Mouse (Mus musculus): ENCODE data around the gene H2-T3. TPM values are rescaled to one million over a fixed set of nuclear protein-coding genes. Genes with fewer than 3 reads are reported as not detected.

H2-T3 gene
- total and polyA plus RNA-seq, 3 experiments: not detected

DNA sequence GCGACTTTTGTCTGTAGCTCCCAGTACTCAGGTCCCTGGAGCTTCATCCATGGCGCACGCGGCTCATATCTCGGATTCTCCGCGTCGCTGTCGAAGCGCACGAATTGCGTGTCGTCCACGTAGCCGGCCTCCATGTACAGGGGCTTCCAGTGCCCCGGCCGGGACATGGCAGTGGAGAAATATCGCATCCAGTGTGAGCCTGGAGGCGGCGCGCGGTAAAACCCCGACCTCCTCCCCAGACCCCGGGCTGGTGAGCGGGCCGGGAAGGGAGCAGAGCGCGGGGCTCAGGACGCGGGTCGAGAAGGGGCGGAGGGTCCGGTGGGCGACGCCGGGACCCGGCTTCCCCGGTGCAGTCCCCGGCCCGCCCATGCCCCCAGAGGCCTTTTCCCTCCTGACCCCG is 15.8 kb upstream of the H2-T3 start:
- Histone ChIP-seq H3K79me2 (ENCODE audit: control insufficient read depth, insufficient read depth, low read length, poor library complexity) (no peaks in the 10 kb centered on the region), H3K9me3 (replicated peaks; ENCODE audit: insufficient read depth, low read length) (no peaks in the 10 kb centered on the region), H3K9ac (ENCODE audit: control insufficient read depth, low read depth, low read length, poor library complexity, severe bottlenecking) (no peak overlapping the region), H3K27me3 (ENCODE audit: control insufficient read depth in 1 of 2, insufficient read depth in 2 of 2, low read length in 2 of 2) (peaks cover 7 to 14% of the 10 kb centered on the region in 2 experiments), H3K27ac (ENCODE audit: control insufficient read depth, low read depth, low read length) (no peak overlapping the region), H3K4me3 (ENCODE audit: control insufficient read depth in 1 of 2, insufficient read depth in 1 of 2, low read depth in 2 of 2, low read length in 2 of 2) (no peak overlapping the region), H3K4me1 (ENCODE audit: control insufficient read depth in 1 of 2, insufficient read depth in 2 of 2, low read length in 2 of 2) (no peaks in the 10 kb centered on the region), H3K36me3 (ENCODE audit: control insufficient read depth in 1 of 2, insufficient read depth in 2 of 2, low read length in 2 of 2) (no peaks in the 10 kb centered on the region)
- no peak for TF ChIP-seq TAL1 (IDR thresholded peaks at IDR 0.05; ENCODE audit: low read length)
- no peak for TF ChIP-seq CTCF (IDR thresholded peaks at IDR 0.05 in 2 of 3, conservative IDR thresholded peaks at IDR 0.05 in 1 of 3; ENCODE audit: control insufficient read depth in 1 of 3, insufficient read depth in 1 of 3, low read depth in 2 of 3, low read length in 3 of 3, poor library complexity in 1 of 3, severe bottlenecking in 1 of 3)
- no peak for TF ChIP-seq MYB (IDR thresholded peaks at IDR 0.05; ENCODE audit: low read depth, low read length)
- TF ChIP-seq NELFE (IDR thresholded peaks at IDR 0.05; ENCODE audit: low read depth, low read length): no peak
- no peak for TF ChIP-seq TCF12 (IDR thresholded peaks at IDR 0.05; ENCODE audit: low read depth, low read length)
- no peak for TF ChIP-seq CHD2 (IDR thresholded peaks at IDR 0.05; ENCODE audit: low read length)
- TF ChIP-seq ZC3H11A (IDR thresholded peaks at IDR 0.05; ENCODE audit: low read depth, low read length): no peak
- no peak for TF ChIP-seq CHD1 (IDR thresholded peaks at IDR 0.05; ENCODE audit: low read depth, low read length)
- no peak for TF ChIP-seq UBTF (IDR thresholded peaks at IDR 0.05; ENCODE audit: borderline replicate concordance, insufficient read depth, low read depth, low read length)
- TF ChIP-seq POLR2AphosphoS2 (IDR thresholded peaks at IDR 0.05; ENCODE audit: low read length): no peak
- TF ChIP-seq POLR2AphosphoS5 (IDR thresholded peaks at IDR 0.05; ENCODE audit: borderline replicate concordance, low read depth, low read length): no peak
- TF ChIP-seq SMC3 (IDR thresholded peaks at IDR 0.05; ENCODE audit: low read depth, low read length): no peak
- no peak for TF ChIP-seq POLR2A (IDR thresholded peaks at IDR 0.05; ENCODE audit: control insufficient read depth in 1 of 2, insufficient read depth in 1 of 2, low read depth in 1 of 2, low read length in 2 of 2, poor library complexity in 1 of 2)
- TF ChIP-seq EP300 (IDR thresholded peaks at IDR 0.05; ENCODE audit: low read depth in 1 of 2, low read length in 2 of 2): no peak
- TF ChIP-seq NRF1 (IDR thresholded peaks at IDR 0.05; ENCODE audit: insufficient read depth, low read depth, low read length, poor library complexity, severe bottlenecking): no peak
- no peak for TF ChIP-seq MAFK (IDR thresholded peaks at IDR 0.05; ENCODE audit: borderline replicate concordance, low read depth, low read length)
- no peak for TF ChIP-seq MYC (IDR thresholded peaks at IDR 0.05; ENCODE audit: low read depth, low read length)
- DNase-seq (ENCODE audit: low read depth, low spot score): no peak

- H3K36me3 ChIP-seq (ENCODE audit: control insufficient read depth in 1 of 2, insufficient read depth in 2 of 2, low read length in 2 of 2): no peaks in the 10 kb centered on the region
- no peak overlapping the region for H3K4me3 ChIP-seq (ENCODE audit: control insufficient read depth in 1 of 2, insufficient read depth in 1 of 2, low read depth in 2 of 2, low read length in 2 of 2)
- no peak overlapping the region for H3K9ac ChIP-seq (ENCODE audit: control insufficient read depth, low read depth, low read length, poor library complexity, severe bottlenecking)
- no peaks in the 10 kb centered on the region for H3K4me1 ChIP-seq (ENCODE audit: control insufficient read depth in 1 of 2, insufficient read depth in 2 of 2, low read length in 2 of 2)
- H3K27ac ChIP-seq (ENCODE audit: control insufficient read depth, low read depth, low read length): no peak overlapping the region
- TF ChIP-seq E2F4 (IDR thresholded peaks at IDR 0.05; ENCODE audit: borderline replicate concordance, low read depth, low read length) (no peak), ZC3H11A (IDR thresholded peaks at IDR 0.05; ENCODE audit: low read depth, low read length) (no peak), CHD2 (IDR thresholded peaks at IDR 0.05; ENCODE audit: low read length) (no peak), CTCF (IDR thresholded peaks at IDR 0.05 in 2 of 3, conservative IDR thresholded peaks at IDR 0.05 in 1 of 3; ENCODE audit: control insufficient read depth in 1 of 3, insufficient read depth in 1 of 3, low read depth in 2 of 3, low read length in 3 of 3, poor library complexity in 1 of 3, severe bottlenecking in 1 of 3) (no peak), EP300 (IDR thresholded peaks at IDR 0.05; ENCODE audit: low read depth in 1 of 2, low read length in 2 of 2) (no peak)
- peaks cover 7 to 14% of the 10 kb centered on the region in 2 experiments for H3K27me3 ChIP-seq (ENCODE audit: control insufficient read depth in 1 of 2, insufficient read depth in 2 of 2, low read length in 2 of 2)
- H3K79me2 ChIP-seq (ENCODE audit: control insufficient read depth, insufficient read depth, low read length, poor library complexity): no peaks in the 10 kb centered on the region
- no peak for DNase-seq (ENCODE audit: low read depth, low spot score)
- H3K9me3 ChIP-seq (replicated peaks; ENCODE audit: insufficient read depth, low read length): no peaks in the 10 kb centered on the region
Observed at GRCm38 (mm10) chr17:36205456-36205855, 15.4 kb upstream of the H2-T3 start.

Measured in MEL (cell line).